Mouse (Mus musculus) embryonic facial prominence, embryonic 11.5 days (tissue): Measurements from ENCODE around the gene Gm42715. TPM values are rescaled to one million over a fixed set of nuclear protein-coding genes. Genes with fewer than 3 reads are reported as not detected.
"Not testable (repeated sequence)": the region's sequence is repeated elsewhere in the genome, so short reads cannot be mapped to it uniquely, and the experiment has no call there.

ENCODE experiments used
- ATAC-seq: fragments of 200-750 bp; cut with Nextera tagmentation; replicated peaks from 2 replicates; pipeline ENCODE4 v1.8.0; 2017; ENCODE audit warnings: low read depth; ENCODE audit not compliant: insufficient number of reproducible peaks, low FRiP score, low TSS enrichment
- DNase-seq: peaks from one replicate; pipeline ENCODE4 v3.0.0-alpha.2; 2015; ENCODE audit warnings: low spot score
- H3K27ac ChIP-seq: fragments of 300-500 bp; sonication (generic); replicated peaks from 2 replicates; pipeline ENCODE4 v1.5.1; 2014; ENCODE audit warnings: mild to moderate bottlenecking, low read depth, low read length, control low read depth
- H3K27me3 ChIP-seq: fragments of 300-500 bp; sonication (generic); 2 replicates; pipeline ENCODE4 v1.6.1; 2014; ENCODE audit warnings: mild to moderate bottlenecking, low read length, moderate library complexity, mixed read lengths; ENCODE audit not compliant: control insufficient read depth, insufficient read depth
- H3K36me3 ChIP-seq: fragments of 300-500 bp; sonication (generic); replicated peaks from 2 replicates; pipeline ENCODE4 v1.6.1; 2014; ENCODE audit warnings: low read depth, mild to moderate bottlenecking, low read length, moderate library complexity, mixed read lengths; ENCODE audit not compliant: control insufficient read depth, insufficient read depth
- H3K4me1 ChIP-seq: fragments of 300-500 bp; sonication (generic); 2 replicates; pipeline ENCODE4 v1.6.1; 2014; ENCODE audit warnings: low read length, mixed read lengths; ENCODE audit not compliant: control insufficient read depth, insufficient read depth
- H3K4me2 ChIP-seq: fragments of 300-500 bp; sonication (generic); 2 replicates; pipeline ENCODE4 v1.6.1; 2014; ENCODE audit warnings: low read depth, mild to moderate bottlenecking, control low read depth, low read length, moderate library complexity
- H3K4me3 ChIP-seq: fragments of 300-500 bp; sonication (generic); 2 replicates; pipeline ENCODE4 v1.5.1; 2014; ENCODE audit warnings: low read depth, low read length, control low read depth
- H3K9ac ChIP-seq: fragments of 300-500 bp; sonication (generic); replicated peaks from 2 replicates; pipeline ENCODE4 v1.6.1; 2014; ENCODE audit warnings: mild to moderate bottlenecking, control low read depth, low read length
- H3K9me3 ChIP-seq: fragments of 300-500 bp; sonication (generic); replicated peaks from 2 replicates; pipeline ENCODE4 v1.6.1; 2016; ENCODE audit warnings: mild to moderate bottlenecking, low read length, inconsistent platforms, mixed read lengths; ENCODE audit not compliant: control insufficient read depth
- WGBS: fragments of 180-500 bp; shearing (Covaris S2); extraction: QIAGEN DNeasy Blood & Tissue Kit; methylation state at CpG from one replicate; pipeline ENCODE4 v1.1.7; 2014; 5-methylcytosine and 5-hydroxymethylcytosine counted together
- polyA plus RNA-seq: library from polyadenylated mRNA; unstranded; fragments of >200 nt; fragmentation: Nextera tagmentation; extraction: Ambion mirVana; gene quantifications from 2 replicates; pipeline ENCODE4 v1.2.1, GENCODE M21; 2014

Gm42715 gene
- polyA plus RNA-seq, 1 experiment from 2014 or later: 16.3 TPM

GRCm38 (mm10) chr7:127485416-127485815 lies 34.0 kb upstream of the Gm42715 start:
- no peak overlapping the region for H3K4me3 ChIP-seq
- WGBS: 74% methylated on average over 5 of the region's 5 CpGs
- no peak for ATAC-seq

DNA sequence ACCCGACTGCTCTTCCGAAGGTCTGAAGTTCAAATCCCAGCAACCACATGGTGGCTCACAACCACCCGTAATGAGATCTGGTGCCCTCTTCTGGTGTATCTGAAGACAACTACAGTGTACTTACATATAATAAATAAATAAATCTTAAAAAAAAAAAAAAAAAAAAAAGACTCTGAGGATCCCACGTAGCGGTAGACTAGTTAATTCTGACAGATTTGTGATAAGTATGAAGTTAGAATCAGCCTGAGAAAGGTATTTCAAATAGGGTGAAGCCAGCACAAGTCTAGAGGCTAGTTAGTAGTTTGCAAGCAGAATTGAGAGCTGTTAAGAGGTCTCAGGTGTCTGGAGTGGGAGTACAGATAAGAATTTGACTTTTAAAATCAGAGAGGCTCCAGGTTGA lies 31.0 kb upstream of the Gm42715 start:
- DNase-seq, H3K9ac ChIP-seq, H3K4me3 ChIP-seq, ATAC-seq, H3K27me3 ChIP-seq, H3K9me3 ChIP-seq, H3K4me2 ChIP-seq, H3K4me1 ChIP-seq, H3K27ac ChIP-seq: not testable (repeated sequence)
- peaks cover 14% of the 10 kb centered on the region for H3K36me3 ChIP-seq
- WGBS: 90% methylated on average over 4 of the region's 5 CpGs

More at GRCm38 (mm10) chr7:127485416-127485815, 34.0 kb upstream of the Gm42715 start:
- DNase-seq: no peak
- Histone ChIP-seq H3K27ac (no peak overlapping the region), H3K27me3 (no peaks in the 10 kb centered on the region), H3K9ac (no peak overlapping the region), H3K36me3 (peaks cover 22% of the 10 kb centered on the region), H3K9me3 (no peaks in the 10 kb centered on the region), H3K4me2 (no peak overlapping the region), H3K4me1 (no peaks in the 10 kb centered on the region)

DNA sequence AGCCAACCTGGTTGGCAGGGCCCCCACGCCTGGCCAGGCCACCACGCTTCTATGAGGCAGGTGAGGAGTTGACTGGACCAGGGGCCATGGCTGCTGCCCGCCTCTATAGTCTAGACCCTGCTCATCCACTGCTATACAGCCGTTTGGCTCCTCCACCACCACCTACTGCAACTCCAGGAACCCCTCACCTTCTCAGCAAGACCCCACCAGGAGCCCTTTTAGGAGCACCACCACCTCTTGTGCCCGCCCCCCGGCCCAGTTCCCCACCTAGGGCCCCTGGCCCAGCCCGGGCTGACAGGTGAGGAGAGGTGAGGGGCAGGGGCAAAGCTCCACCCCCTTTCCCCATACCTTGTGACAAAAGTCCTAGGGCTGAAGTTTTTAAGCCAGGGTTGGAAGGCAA lies 29.4 kb upstream of the Gm42715 start:
- Histone ChIP-seq H3K9me3 (no peaks in the 10 kb centered on the region), H3K27me3 (no peaks in the 10 kb centered on the region), H3K27ac (no peak overlapping the region), H3K4me1 (no peaks in the 10 kb centered on the region), H3K4me2 (no peak overlapping the region), H3K4me3 (no peak overlapping the region), H3K9ac (no peak overlapping the region), H3K36me3 (peaks cover 14% of the 10 kb centered on the region)
- ATAC-seq (no peak), DNase-seq (no peak)
- 97% methylated on average over 7 of the region's 7 CpGs for WGBS

GRCm38 (mm10) chr7:127491846-127492245 lies 27.5 kb upstream of the Gm42715 start:
- Histone ChIP-seq H3K4me3 (no peak overlapping the region), H3K27ac (no peak overlapping the region), H3K27me3 (no peaks in the 10 kb centered on the region), H3K4me2 (no peak overlapping the region), H3K9me3 (no peaks in the 10 kb centered on the region), H3K4me1 (no peaks in the 10 kb centered on the region), H3K9ac (no peak overlapping the region), H3K36me3 (peaks cover 10% of the 10 kb centered on the region)
- 91% methylated on average over 3 of the region's 3 CpGs for WGBS
- DNase-seq (no peak), ATAC-seq (no peak)

- Histone ChIP-seq H3K4me1 (no peaks in the 10 kb centered on the region), H3K27ac (no peak overlapping the region), H3K36me3 (peaks cover 3% of the 10 kb centered on the region), H3K27me3 (no peaks in the 10 kb centered on the region), H3K4me2 (no peak overlapping the region), H3K9me3 (no peaks in the 10 kb centered on the region), H3K4me3 (no peak overlapping the region), H3K9ac (no peak overlapping the region)
- no peak for ATAC-seq
- no peak for DNase-seq
Measured at GRCm38 (mm10) chr7:127494648-127495047, 24.7 kb upstream of the Gm42715 start.

DNA sequence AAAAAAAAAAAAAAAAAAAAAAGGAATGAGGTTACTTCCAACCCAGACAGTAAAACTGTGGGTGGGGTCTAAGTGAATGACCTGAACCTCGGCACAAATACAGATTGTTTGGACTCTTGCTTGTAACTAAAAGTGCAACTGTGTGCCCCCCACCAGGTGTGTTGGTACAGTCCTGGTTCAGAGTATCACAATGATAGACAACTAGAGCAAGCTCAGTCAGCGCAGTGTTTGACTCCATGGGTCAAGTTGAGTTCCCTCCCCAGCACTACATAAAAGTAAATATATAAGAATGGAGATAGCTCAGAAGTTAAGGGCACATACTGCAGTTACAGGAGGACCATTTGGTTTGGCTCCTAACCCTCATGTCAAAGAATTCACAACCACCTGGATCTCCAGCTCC lies 22.0 kb upstream of the Gm42715 start:
- ATAC-seq: no peak
- Histone ChIP-seq H3K9me3 (no peaks in the 10 kb centered on the region), H3K4me3 (no peak overlapping the region), H3K27me3 (no peaks in the 10 kb centered on the region), H3K36me3 (no peaks in the 10 kb centered on the region), H3K9ac (no peak overlapping the region), H3K4me1 (no peaks in the 10 kb centered on the region), H3K27ac (no peak overlapping the region), H3K4me2 (no peak overlapping the region)
- DNase-seq: no peak
- 84% methylated on average over 2 of the region's 2 CpGs for WGBS

GRCm38 (mm10) chr7:127498407-127498806 lies 21.0 kb upstream of the Gm42715 start:
- peak; percentile 54 for DNase-seq
- WGBS: 43% methylated on average over 3 of the region's 3 CpGs
- no peak overlapping the region for H3K4me3 ChIP-seq
- no peaks in the 10 kb centered on the region for H3K4me1 ChIP-seq
- ATAC-seq: no peak
- H3K9me3 ChIP-seq: no peaks in the 10 kb centered on the region
- H3K9ac ChIP-seq: no peak overlapping the region
- no peaks in the 10 kb centered on the region for H3K36me3 ChIP-seq
- H3K27me3 ChIP-seq: no peaks in the 10 kb centered on the region
- H3K4me2 ChIP-seq: no peak overlapping the region
- H3K27ac ChIP-seq: no peak overlapping the region

DNA sequence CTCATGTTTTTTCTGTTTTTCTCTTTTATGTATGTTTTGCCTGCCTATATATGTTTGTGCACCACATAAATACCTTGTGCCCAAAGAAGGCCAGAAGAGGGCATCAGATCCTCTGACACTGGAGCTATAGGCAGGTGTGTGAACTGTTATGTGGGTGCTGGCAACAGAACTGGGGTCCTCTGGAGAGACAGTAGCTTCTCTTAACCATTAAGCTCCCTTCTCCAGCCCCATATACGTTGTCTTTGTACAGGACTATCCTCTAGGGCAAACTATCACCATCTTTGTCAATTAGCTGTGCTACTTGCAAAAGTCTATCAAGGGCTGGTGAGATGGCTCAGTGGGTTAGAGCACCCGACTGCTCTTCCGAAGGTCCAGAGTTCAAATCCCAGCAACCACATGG lies 11.1 kb upstream of the Gm42715 start:
- Histone ChIP-seq H3K27ac (no peak overlapping the region), H3K4me1 (no peaks in the 10 kb centered on the region), H3K4me2 (no peak overlapping the region), H3K9me3 (no peaks in the 10 kb centered on the region), H3K36me3 (no peaks in the 10 kb centered on the region), H3K4me3 (no peak overlapping the region), H3K27me3 (no peaks in the 10 kb centered on the region), H3K9ac (no peak overlapping the region)
- no peak for ATAC-seq
- no peak for DNase-seq
- WGBS: 94% methylated on average over 3 of the region's 3 CpGs
